10 mouse cellular contexts compared by ENCODE assay signal in the genomic region with DNA sequence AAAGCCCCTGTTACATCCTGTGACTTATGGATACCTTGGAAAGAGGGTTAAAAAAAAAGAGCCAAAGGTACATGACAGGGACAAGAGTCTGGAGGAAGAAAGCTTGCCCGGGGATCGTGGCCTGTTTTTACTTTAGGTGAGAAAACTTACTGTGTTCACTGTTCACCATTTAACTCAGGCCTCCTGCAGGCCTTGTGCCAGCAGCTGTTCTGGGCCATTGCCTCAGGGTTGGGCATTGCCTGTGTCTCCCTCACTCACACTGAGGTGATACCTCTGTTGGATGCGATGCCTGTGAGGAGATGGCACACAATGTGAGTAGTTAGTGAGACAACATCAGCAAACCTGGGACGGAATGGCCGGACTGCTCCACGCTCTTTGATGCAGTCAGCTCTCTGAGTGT. TPM values are rescaled to one million over a fixed set of nuclear protein-coding genes. Genes with fewer than 3 reads are reported as not detected.
DNase-seq lines count a peak whose midpoint lies in the region; ATAC-seq and TF ChIP-seq lines count a peak whose summit lies in the region.
"Had no signal": no experiment of that assay in that cellular context is flagged by ENCODE, and none has a peak within 500 bp of the region (broad histone marks: within the 10 kb centered on the region; RNA-seq: fewer than 3 reads in every experiment).

No protein-coding gene starts in this region.

- no peaks in the 10 kb centered on the region for H3K27me3 ChIP-seq in embryonic facial prominence, embryonic 14.5 days (replicated peaks; ENCODE audit: control insufficient read depth, insufficient read depth, low read length)
- H3K27me3 ChIP-seq in kidney, adult 2 months (replicated peaks; ENCODE audit: control insufficient read depth, insufficient read depth, low read length), result no peaks in the 10 kb centered on the region
- H3K27me3 ChIP-seq in midbrain, embryonic 12.5 days, result peaks cover 10% of the 10 kb centered on the region; the same call in 1 of the 2 replicates

- peak overlapping the region; percentile 86 for H3K9ac ChIP-seq in embryonic facial prominence, embryonic 14.5 days (ENCODE audit: low read depth, low read length)
- no peak overlapping the region for H3K9ac ChIP-seq in midbrain, embryonic 12.5 days (replicated peaks)

- no peak for ATAC-seq in embryonic facial prominence, embryonic 14.5 days (ENCODE audit: low read depth)
- ATAC-seq in midbrain, embryonic 12.5 days (ENCODE audit: low FRiP score, low read depth), result no peak
- ATAC-seq in megakaryocyte progenitor cell, adult 5-6 weeks (replicated peaks; ENCODE audit: poor library complexity), result no peak

- H3K36me3 ChIP-seq in embryonic facial prominence, embryonic 14.5 days (ENCODE audit: control insufficient read depth, insufficient read depth, low read length), result peaks cover 23% of the 10 kb centered on the region; the same call in 1 of the 2 replicates
- no peaks in the 10 kb centered on the region; the same call in 1 of the 2 replicates for H3K36me3 ChIP-seq in kidney, adult 2 months (ENCODE audit: control insufficient read depth, insufficient read depth, low read length)
- peaks cover 16% of the 10 kb centered on the region for H3K36me3 ChIP-seq in midbrain, embryonic 12.5 days

- H3K4me2 ChIP-seq in embryonic facial prominence, embryonic 14.5 days (ENCODE audit: low read depth, low read length), result peak overlapping the region; percentile 75
- H3K4me2 ChIP-seq in midbrain, embryonic 12.5 days (replicated peaks), result peak overlapping the region; percentile 85

- no peaks in the 10 kb centered on the region for H3K9me3 ChIP-seq in embryonic facial prominence, embryonic 14.5 days (ENCODE audit: control insufficient read depth, low read length)
- H3K9me3 ChIP-seq in midbrain, embryonic 12.5 days, result no peaks in the 10 kb centered on the region

- peak; percentile 32 for DNase-seq in cerebellum, adult 9-11 months
- no peak for DNase-seq in cerebellum, adult 8-10 months
- DNase-seq in embryonic facial prominence, embryonic 14.5 days (ENCODE audit: low spot score), result no peak
- peak; percentile 80 for DNase-seq in kidney, adult 2 months
- DNase-seq in spleen, postnatal 10 days (ENCODE audit: low spot score in 2 of 2), result no peak
- no peak for DNase-seq in urinary bladder, adult 18-20 months (ENCODE audit: low spot score in 2 of 2)
- DNase-seq: heart, adult 11 months had no signal

- TF ChIP-seq CTCF in kidney, adult 2 months (conservative IDR thresholded peaks at IDR 0.05; ENCODE audit: insufficient read depth, insufficient read length, low read depth, low read length), result no peak

- TF ChIP-seq POLR2A in kidney, adult 2 months (IDR thresholded peaks at IDR 0.05; ENCODE audit: low read depth, low read length), result no peak

- H3K4me1 ChIP-seq in embryonic facial prominence, embryonic 14.5 days (ENCODE audit: control insufficient read depth, insufficient read depth, low read length), result peaks cover 12% of the 10 kb centered on the region
- peaks cover 10% of the 10 kb centered on the region; the same call in 1 of the 2 replicates for H3K4me1 ChIP-seq in kidney, adult 2 months (ENCODE audit: control insufficient read depth, insufficient read depth, low read length)
- H3K4me1 ChIP-seq in midbrain, embryonic 12.5 days, result peaks cover 13% of the 10 kb centered on the region

- H3K4me3 ChIP-seq in embryonic facial prominence, embryonic 14.5 days (ENCODE audit: low read depth, low read length), result peak overlapping the region; percentile 76
- H3K4me3 ChIP-seq in kidney, adult 2 months (ENCODE audit: insufficient read depth, low read depth, low read length), result no peak overlapping the region
- H3K4me3 ChIP-seq in midbrain, embryonic 12.5 days, result peak overlapping the region; percentile 93

- no peak overlapping the region for H3K27ac ChIP-seq in embryonic facial prominence, embryonic 14.5 days (replicated peaks; ENCODE audit: low read depth, low read length)
- no peak overlapping the region for H3K27ac ChIP-seq in kidney, adult 2 months (ENCODE audit: insufficient read depth, low read depth, low read length)
- H3K27ac ChIP-seq in midbrain, embryonic 12.5 days (replicated peaks), result no peak overlapping the region

- 92% methylated on average over 6 of the region's 6 CpGs for WGBS in embryonic facial prominence, embryonic 14.5 days
- WGBS in kidney, adult 2 months, result 62% methylated on average over 6 of the region's 6 CpGs
- 93% methylated on average over 6 of the region's 6 CpGs for WGBS in midbrain, embryonic 12.5 days

RNA-seq across cellular contexts. Expression of a gene that starts 1.4 kb away (rescaled TPM):
- 36.6 and 39.0 TPM in 2 replicates for polyA plus RNA-seq in embryonic facial prominence, embryonic 14.5 days (2014; fragmentation: Nextera tagmentation; extraction: Ambion mirVana)
- 21.2 and 21.3 TPM in 2 replicates for polyA plus RNA-seq in kidney, adult 2 months (2012; rRNA removed)
- polyA plus RNA-seq in midbrain, embryonic 12.5 days (2016; fragmentation: Nextera tagmentation; extraction: Ambion mirVana), result 46.6 and 48.0 TPM in 2 replicates
- total RNA-seq in megakaryocyte progenitor cell, adult 5-6 weeks (2015), result 9.3 and 12.8 TPM in 2 replicates
- 20.9 and 27.4 TPM in 2 replicates for total RNA-seq in megakaryocyte progenitor cell, adult 5-6 weeks (2017)

RNA-seq across cellular contexts. Expression of a gene that starts 47.6 kb away (rescaled TPM):
- 1.7 and 3.3 TPM in 2 replicates for polyA plus RNA-seq in embryonic facial prominence, embryonic 14.5 days (2014; fragmentation: Nextera tagmentation; extraction: Ambion mirVana)
- 91.6 and 136 TPM in 2 replicates for polyA plus RNA-seq in kidney, adult 2 months (2012; rRNA removed)
- polyA plus RNA-seq in midbrain, embryonic 12.5 days (2016; fragmentation: Nextera tagmentation; extraction: Ambion mirVana), result 0.09 TPM in 1 of 2 replicates, not detected in the other
- total RNA-seq in megakaryocyte progenitor cell, adult 5-6 weeks (2015), result not detected in 2 replicates
- not detected in 2 replicates for total RNA-seq in megakaryocyte progenitor cell, adult 5-6 weeks (2017)
- total RNA-seq: neutrophil, adult 5-6 weeks had no signal

RNA-seq across cellular contexts. Expression of a gene that starts 54.0 kb away (rescaled TPM):
- polyA plus RNA-seq in embryonic facial prominence, embryonic 14.5 days (2014; fragmentation: Nextera tagmentation; extraction: Ambion mirVana), result 0.10 TPM in 1 of 2 replicates, not detected in the other
- not detected in 2 replicates for polyA plus RNA-seq in kidney, adult 2 months (2012; rRNA removed)
- 0.13 TPM in 1 of 2 replicates, not detected in the other for polyA plus RNA-seq in midbrain, embryonic 12.5 days (2016; fragmentation: Nextera tagmentation; extraction: Ambion mirVana)
- not detected in 2 replicates for total RNA-seq in megakaryocyte progenitor cell, adult 5-6 weeks (2015)
- not detected in 2 replicates for total RNA-seq in megakaryocyte progenitor cell, adult 5-6 weeks (2017)
- total RNA-seq: neutrophil, adult 5-6 weeks had no signal

Comparison
In these comparisons a context has a peak if more than half of its experiments do, and no peak if none do; other contexts are left out.
1. DNase-seq: peak in cerebellum, adult 9-11 months (single experiment) and kidney, adult 2 months (single experiment); none in cerebellum, adult 8-10 months (single experiment), embryonic facial prominence, embryonic 14.5 days (single experiment), spleen, postnatal 10 days (0 of 2) and urinary bladder, adult 18-20 months (0 of 2).
2. RNA of a gene that starts 47.6 kb away (polyA plus RNA-seq): 91.6 to 136 TPM in kidney, adult 2 months; 1.7 to 3.3 TPM in embryonic facial prominence, embryonic 14.5 days and 0.09 TPM in midbrain, embryonic 12.5 days; every median in the first group is over 10 times any median in the second.